Mouse (Mus musculus) myocyte (in vitro differentiated cells): Measurements from ENCODE around the gene Itpr2. TPM values are rescaled to one million over a fixed set of nuclear protein-coding genes. Genes with fewer than 3 reads are reported as not detected.

Experiments used
- H3K27me3 ChIP-seq: one replicate; pipeline ENCODE4 v1.6.1; 2011; ENCODE audit not compliant: control insufficient read depth, insufficient read depth, insufficient read length
- H3K36me3 ChIP-seq: one replicate; pipeline ENCODE4 v1.6.1; 2011; ENCODE audit not compliant: control insufficient read depth, insufficient read depth
- H3K4me2 ChIP-seq: one replicate; pipeline ENCODE4 v1.6.1; 2011; ENCODE audit warnings: low read depth, control low read depth
- H3K4me3 ChIP-seq: one replicate; pipeline ENCODE4 v1.5.1; 2011; ENCODE audit warnings: mild to moderate bottlenecking, control low read depth, moderate library complexity
- H3K79me2 ChIP-seq: one replicate; pipeline ENCODE4 v1.6.1; 2011; ENCODE audit not compliant: control insufficient read depth, insufficient read depth
- H3ac ChIP-seq: one replicate; pipeline ENCODE4 v1.6.1; 2011; ENCODE audit not compliant: control insufficient read depth, insufficient read length
- CEBPB ChIP-seq: IDR thresholded peaks from 2 replicates; pipeline ENCODE4 v1.6.1; 2011; ENCODE audit warnings: mild to moderate bottlenecking, moderate library complexity; ENCODE audit not compliant: poor library complexity, insufficient read depth, severe bottlenecking
- E2F4 ChIP-seq: IDR thresholded peaks from one replicate; pipeline ENCODE4 v1.6.1; 2011; ENCODE audit warnings: mild to moderate bottlenecking, control low read depth, moderate library complexity; ENCODE audit not compliant: insufficient read depth
- MAX ChIP-seq: IDR thresholded peaks from one replicate; pipeline ENCODE4 v1.6.1; 2011; ENCODE audit warnings: low read depth, mild to moderate bottlenecking, control low read depth
- MYOD1 ChIP-seq, 3 experiments: IDR thresholded peaks; one replicate each; pipeline ENCODE4 v1.6.1; 2011; ENCODE audit warnings: control low read depth in 2 of 3, low read depth in 2 of 3, mild to moderate bottlenecking in 2 of 3, moderate library complexity in 1 of 3; ENCODE audit not compliant: insufficient read length in 2 of 3, control insufficient read depth in 1 of 3
- MYOG ChIP-seq, 3 experiments: IDR thresholded peaks; one replicate each; pipeline ENCODE4 v1.6.1; 2011; ENCODE audit warnings: control low read depth in 2 of 3, low read depth in 2 of 3, mild to moderate bottlenecking in 2 of 3; ENCODE audit not compliant: insufficient read length in 2 of 3, control insufficient read depth in 1 of 3, insufficient read depth in 1 of 3
- POLR2A ChIP-seq: IDR thresholded peaks from one replicate; pipeline ENCODE4 v1.6.1; 2011; ENCODE audit warnings: low read depth, mild to moderate bottlenecking, control low read depth, moderate library complexity; ENCODE audit not compliant: insufficient read length
- POLR2AphosphoS2 ChIP-seq: IDR thresholded peaks from one replicate; pipeline ENCODE4 v1.6.1; 2011; ENCODE audit warnings: low read depth, control low read depth; ENCODE audit not compliant: insufficient read length
- REST ChIP-seq: IDR thresholded peaks from one replicate; pipeline ENCODE4 v1.6.1; 2011; ENCODE audit warnings: mild to moderate bottlenecking, control low read depth, moderate library complexity; ENCODE audit not compliant: insufficient read depth, insufficient read length
- SRF ChIP-seq: IDR thresholded peaks from one replicate; pipeline ENCODE4 v1.6.1; 2011; ENCODE audit warnings: low read depth; ENCODE audit not compliant: control insufficient read depth, insufficient read length
- TCF12 ChIP-seq: IDR thresholded peaks from one replicate; pipeline ENCODE4 v1.6.1; 2011; ENCODE audit warnings: mild to moderate bottlenecking, control low read depth; ENCODE audit not compliant: poor library complexity, insufficient read depth, severe bottlenecking
- TCF3 ChIP-seq: IDR thresholded peaks from one replicate; pipeline ENCODE4 v1.6.1; 2011; ENCODE audit warnings: low read depth, control low read depth; ENCODE audit not compliant: insufficient read length
- USF1 ChIP-seq: IDR thresholded peaks from one replicate; pipeline ENCODE4 v1.6.1; 2011; ENCODE audit warnings: low read depth, mild to moderate bottlenecking, control low read depth, moderate library complexity
- polyA plus RNA-seq: library from polyadenylated mRNA; unstranded; fragments of >200 nt; fragmentation: generic; extraction: Trizol; gene quantifications from one replicate; pipeline ENCODE4 v1.2.1, GENCODE M21; 2012; ENCODE audit warnings: missing spikeins

Gene Itpr2
- polyA plus RNA-seq, 1 experiment = 4.7 TPM

DNA sequence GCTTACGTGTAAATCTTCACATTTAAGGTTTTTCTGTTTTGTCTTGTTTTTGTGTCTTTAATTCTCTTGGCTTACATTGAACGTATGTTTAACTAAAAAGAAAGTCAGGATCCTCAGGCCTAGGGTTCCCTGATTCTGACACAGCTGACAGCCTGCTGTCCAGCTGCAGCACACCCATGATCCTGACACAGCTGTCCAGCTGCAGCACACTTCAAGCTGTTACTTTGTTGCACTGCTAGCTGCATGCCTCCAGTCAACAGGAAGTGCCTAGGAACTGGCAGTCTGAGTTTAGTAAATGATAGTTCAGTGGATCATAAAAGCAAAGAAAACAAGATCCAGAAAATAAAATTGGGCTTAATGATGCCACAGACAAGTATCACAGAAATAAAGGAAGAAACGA is 21.1 kb downstream of the Itpr2 start:
- peak in 2 of 3 experiments; percentile 27 to 56 for TF ChIP-seq MYOD1 (IDR thresholded peaks at IDR 0.05; ENCODE audit: control insufficient read depth in 1 of 3, insufficient read length in 2 of 3, low read depth in 2 of 3)
- no peak for TF ChIP-seq TCF3
- H3K4me2 ChIP-seq = no peak overlapping the region
- no peak overlapping the region for H3ac ChIP-seq
- no peaks in the 10 kb centered on the region for H3K79me2 ChIP-seq
- H3K27me3 ChIP-seq = no peaks in the 10 kb centered on the region
- H3K4me3 ChIP-seq = no peak overlapping the region
- H3K36me3 ChIP-seq = no peaks in the 10 kb centered on the region

DNA sequence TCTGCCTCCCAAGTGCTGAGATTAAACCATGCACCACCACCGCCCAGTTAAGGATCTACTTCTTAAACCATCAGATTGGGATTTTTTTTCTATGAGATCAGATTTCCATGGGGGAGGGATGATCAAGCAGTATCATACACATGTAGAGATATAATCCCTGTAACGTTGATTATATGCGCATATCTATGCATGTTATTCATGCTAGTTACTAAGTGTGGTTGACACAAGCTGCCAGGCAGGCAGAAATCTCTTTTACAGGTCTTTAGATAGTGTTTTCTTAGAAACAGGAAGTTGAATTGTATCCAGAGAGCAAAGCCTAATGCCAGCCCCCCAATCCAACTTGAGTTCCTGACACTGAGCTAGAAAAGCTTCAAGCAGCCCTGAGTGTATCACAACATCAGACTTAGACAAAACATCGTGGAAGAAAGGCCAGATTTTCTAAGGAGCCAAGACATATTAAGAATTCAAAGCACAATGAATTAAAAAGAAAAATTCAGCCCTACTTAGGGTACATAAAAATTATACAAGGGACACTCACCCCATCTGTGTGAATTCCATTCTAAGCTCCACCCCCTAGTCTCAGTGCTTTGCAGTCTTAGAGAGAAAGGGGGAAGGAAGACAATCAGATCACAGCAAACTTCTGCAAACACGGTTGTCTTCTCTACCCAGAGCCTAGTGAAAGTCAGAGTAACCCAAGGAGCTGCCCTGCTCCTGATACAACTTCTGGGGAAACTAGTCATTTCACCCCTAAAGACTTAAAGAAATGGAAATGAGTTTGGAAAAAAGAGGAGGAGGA is 22.9 kb downstream of the Itpr2 start:
- Histone ChIP-seq H3ac (no peak overlapping the region), H3K27me3 (no peaks in the 10 kb centered on the region), H3K4me2 (no peak overlapping the region), H3K79me2 (no peaks in the 10 kb centered on the region), H3K36me3 (no peaks in the 10 kb centered on the region), H3K4me3 (no peak overlapping the region)
- TF ChIP-seq POLR2AphosphoS2 (no peak), POLR2A (no peak), TCF3 (no peak), REST (no peak), MYOD1 (IDR thresholded peaks at IDR 0.05; ENCODE audit: control insufficient read depth in 1 of 3, insufficient read length in 2 of 3, low read depth in 2 of 3) (no peak), E2F4 (no peak), MYOG (IDR thresholded peaks at IDR 0.05; ENCODE audit: control insufficient read depth in 1 of 3, insufficient read depth in 1 of 3, insufficient read length in 2 of 3, low read depth in 2 of 3) (no peak), CEBPB (no peak), SRF (no peak), USF1 (no peak), MAX (no peak), TCF12 (no peak)

DNA sequence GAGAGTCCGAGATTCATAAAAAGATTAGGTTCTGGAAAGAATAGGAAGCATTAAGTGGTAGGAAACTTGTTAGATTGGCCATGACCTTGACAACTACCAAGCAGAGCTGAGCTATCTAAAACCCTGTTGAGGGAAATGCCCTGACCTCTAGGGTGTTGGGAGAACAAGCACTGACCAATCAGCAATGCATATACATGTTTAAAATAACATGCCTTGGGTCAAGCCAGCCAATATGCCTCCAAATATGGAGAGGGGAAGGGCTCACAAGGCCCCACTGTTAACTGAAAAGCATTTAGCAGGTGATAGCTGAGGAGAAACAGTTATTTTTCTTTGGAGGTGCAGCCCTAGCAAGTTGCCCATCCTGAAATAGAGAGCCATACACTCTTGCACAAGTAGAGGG is 25.2 kb downstream of the Itpr2 start:
- no peak overlapping the region for H3K4me3 ChIP-seq
- no peaks in the 10 kb centered on the region for H3K27me3 ChIP-seq
- TF ChIP-seq TCF3 = no peak
- no peak for TF ChIP-seq POLR2AphosphoS2
- TF ChIP-seq TCF12 = no peak
- no peak for TF ChIP-seq MYOD1 (IDR thresholded peaks at IDR 0.05; ENCODE audit: control insufficient read depth in 1 of 3, insufficient read length in 2 of 3, low read depth in 2 of 3)
- TF ChIP-seq USF1 = no peak
- TF ChIP-seq MAX = no peak
- TF ChIP-seq CEBPB = no peak
- no peak for TF ChIP-seq REST
- H3K4me2 ChIP-seq = no peak overlapping the region
- no peaks in the 10 kb centered on the region for H3K36me3 ChIP-seq
- H3K79me2 ChIP-seq = no peaks in the 10 kb centered on the region
- no peak overlapping the region for H3ac ChIP-seq

DNA sequence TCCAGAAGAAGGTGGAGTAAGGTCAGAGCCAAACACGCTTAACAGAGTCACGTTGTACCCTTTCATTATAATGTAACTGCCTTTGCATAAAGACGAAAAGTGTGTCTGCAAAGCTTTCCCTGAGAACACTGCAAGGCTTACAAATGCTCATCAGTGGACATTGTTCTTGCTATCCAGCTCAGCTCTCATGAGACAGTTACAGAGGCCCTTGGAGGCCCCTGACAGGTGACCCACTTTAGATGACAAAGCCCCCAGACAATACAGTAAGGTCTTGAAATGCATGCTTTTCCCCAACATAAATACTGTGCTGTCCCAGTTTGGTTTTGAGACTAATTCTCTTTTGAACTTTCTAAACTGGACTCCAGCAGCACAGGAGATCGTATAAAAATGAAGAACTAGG is 27.9 kb downstream of the Itpr2 start:
- no peaks in the 10 kb centered on the region for H3K36me3 ChIP-seq
- no peaks in the 10 kb centered on the region for H3K27me3 ChIP-seq

More for the DNA sequence above, 27.9 kb downstream of the Itpr2 start:
- peak overlapping the region; percentile 70 for H3K4me2 ChIP-seq
- no peaks in the 10 kb centered on the region for H3K79me2 ChIP-seq
- no peak overlapping the region for H3ac ChIP-seq
- no peak overlapping the region for H3K4me3 ChIP-seq
- TF ChIP-seq TCF3 = no peak
- no peak for TF ChIP-seq SRF
- TF ChIP-seq E2F4 = no peak
- no peak for TF ChIP-seq MAX
- TF ChIP-seq MYOD1 (IDR thresholded peaks at IDR 0.05; ENCODE audit: control insufficient read depth in 1 of 3, insufficient read length in 2 of 3, low read depth in 2 of 3) = no peak
- no peak for TF ChIP-seq USF1
- TF ChIP-seq POLR2A = no peak
- TF ChIP-seq CEBPB = no peak
- no peak for TF ChIP-seq MYOG (IDR thresholded peaks at IDR 0.05; ENCODE audit: control insufficient read depth in 1 of 3, insufficient read depth in 1 of 3, insufficient read length in 2 of 3, low read depth in 2 of 3)
- TF ChIP-seq POLR2AphosphoS2 = no peak
- TF ChIP-seq REST = no peak
- TF ChIP-seq TCF12 = no peak
